Mouse (Mus musculus) liver, embryonic 13.5 days (tissue): ENCODE measurements around the gene Spop. TPM values are rescaled to one million over a fixed set of nuclear protein-coding genes. Genes with fewer than 3 reads are reported as not detected.
A peak's percentile ranks its signal among the peaks of the same experiment; 100 is the strongest.

Source experiments
- ATAC-seq: fragments of 200-750 bp; cut with Nextera tagmentation; 2 replicates; pipeline ENCODE4 v1.8.0; 2017; ENCODE audit warnings: low read depth, mild to moderate bottlenecking, moderate number of reproducible peaks, moderate library complexity
- DNase-seq: peaks from one replicate; pipeline ENCODE4 v3.0.0; 2022
- H3K27ac ChIP-seq: fragments of 300-500 bp; sonication (generic); 2 replicates; pipeline ENCODE4 v1.5.1; 2015; ENCODE audit warnings: moderate library complexity, mild to moderate bottlenecking, inconsistent platforms
- H3K27me3 ChIP-seq: fragments of 300-500 bp; sonication (generic); 2 replicates; pipeline ENCODE4 v1.6.1; 2015; ENCODE audit warnings: mild to moderate bottlenecking, inconsistent platforms
- H3K36me3 ChIP-seq: fragments of 300-500 bp; sonication (generic); 2 replicates; pipeline ENCODE4 v1.6.1; 2015; ENCODE audit warnings: mild to moderate bottlenecking, inconsistent platforms
- H3K4me1 ChIP-seq: fragments of 300-500 bp; sonication (generic); replicated peaks from 2 replicates; pipeline ENCODE4 v1.6.1; 2015; ENCODE audit warnings: inconsistent platforms
- H3K4me2 ChIP-seq: fragments of 300-500 bp; sonication (generic); 2 replicates; pipeline ENCODE4 v1.6.1; 2015; ENCODE audit warnings: inconsistent platforms, mild to moderate bottlenecking, moderate library complexity
- H3K4me3 ChIP-seq: fragments of 300-500 bp; sonication (generic); replicated peaks from 2 replicates; pipeline ENCODE4 v1.5.1; 2015; ENCODE audit warnings: mild to moderate bottlenecking, inconsistent platforms
- H3K9ac ChIP-seq: fragments of 300-500 bp; sonication (generic); 2 replicates; pipeline ENCODE4 v1.6.1; 2015; ENCODE audit warnings: mild to moderate bottlenecking, inconsistent platforms
- H3K9me3 ChIP-seq: fragments of 300-500 bp; sonication (generic); replicated peaks from 2 replicates; pipeline ENCODE4 v1.6.1; 2016; ENCODE audit warnings: inconsistent platforms
- WGBS: fragments of 180-500 bp; shearing (Covaris S2); methylation state at CpG from one replicate; pipeline ENCODE4 v1.1.7; 2015; ENCODE audit not compliant: insufficient replicate concordance; 5-methylcytosine and 5-hydroxymethylcytosine counted together
- polyA plus RNA-seq: library from polyadenylated mRNA; unstranded; fragments of >200 nt; fragmentation: Nextera tagmentation; extraction: Ambion mirVana; gene quantifications from 2 replicates; pipeline ENCODE4 v1.2.1, GENCODE M21; 2015

Gene Spop
- polyA plus RNA-seq: 81.9 and 93.0 TPM in 2 replicates

DNA sequence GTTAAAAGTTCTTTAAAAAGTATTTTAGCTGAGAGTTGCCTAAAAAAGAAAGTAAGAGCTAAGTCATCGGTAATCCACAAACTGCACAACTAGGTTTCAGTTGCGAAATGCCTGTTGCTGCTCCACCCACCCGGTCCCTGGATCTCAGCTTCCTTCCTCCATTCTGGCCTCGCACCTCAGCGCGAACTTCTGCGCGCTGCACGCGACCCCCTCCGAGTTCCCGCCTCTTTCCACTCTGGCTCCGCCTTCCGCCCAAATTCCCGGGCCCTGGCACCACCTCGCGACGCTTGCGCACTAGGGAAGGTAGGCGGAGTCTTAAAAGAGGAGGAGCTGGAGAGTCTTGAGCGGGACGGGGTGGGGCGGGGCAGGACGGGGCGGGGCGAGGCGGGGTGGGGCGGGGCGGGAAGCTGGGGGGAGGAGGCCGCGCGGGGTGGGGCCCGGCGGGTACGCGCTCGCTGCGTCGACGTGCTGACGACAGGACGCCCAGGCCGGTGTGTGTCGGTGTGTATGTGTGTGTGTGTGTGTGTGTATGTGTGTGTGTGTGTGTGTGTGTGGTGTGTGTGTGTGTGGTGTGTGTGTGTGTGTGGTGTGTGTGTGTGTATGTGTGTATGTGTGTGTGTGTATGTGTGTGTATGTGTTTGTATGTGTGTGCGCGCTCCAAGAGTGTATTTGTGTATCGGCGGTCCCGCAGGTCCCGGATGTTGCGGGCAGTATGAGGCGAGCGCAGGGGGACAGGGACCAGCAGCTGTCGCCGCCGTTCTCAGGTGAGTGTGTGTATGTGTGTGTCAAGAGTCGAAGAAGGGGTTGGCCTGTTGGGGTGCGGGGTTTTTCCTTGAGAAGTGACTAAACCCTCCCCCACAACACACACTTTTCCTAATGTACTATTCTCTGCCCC lies at the start of gene Spop:
Spop (plus strand) TSS at position 440 of the 895 bp plus-strand sequence.
- peak within 1 kb of the TSS; percentile 88 for H3K9ac ChIP-seq
- peak within 1 kb of the TSS; percentile 93 for H3K27ac ChIP-seq
- ATAC-seq: peak; percentile 87
- WGBS: 1% methylated on average over 57 of the region's 58 CpGs
- H3K9me3 ChIP-seq: no peaks in the 10 kb centered on the region
- peaks cover 33% of the 10 kb centered on the region for H3K4me1 ChIP-seq
- peaks cover 13% of the 10 kb centered on the region for H3K27me3 ChIP-seq
- peak within 1 kb of the TSS; percentile 85 for H3K4me2 ChIP-seq
- H3K36me3 ChIP-seq: peaks cover 5% of the 10 kb centered on the region
- peak within 1 kb of the TSS; percentile 88 for H3K4me3 ChIP-seq
- peak; percentile 90 for DNase-seq

DNA sequence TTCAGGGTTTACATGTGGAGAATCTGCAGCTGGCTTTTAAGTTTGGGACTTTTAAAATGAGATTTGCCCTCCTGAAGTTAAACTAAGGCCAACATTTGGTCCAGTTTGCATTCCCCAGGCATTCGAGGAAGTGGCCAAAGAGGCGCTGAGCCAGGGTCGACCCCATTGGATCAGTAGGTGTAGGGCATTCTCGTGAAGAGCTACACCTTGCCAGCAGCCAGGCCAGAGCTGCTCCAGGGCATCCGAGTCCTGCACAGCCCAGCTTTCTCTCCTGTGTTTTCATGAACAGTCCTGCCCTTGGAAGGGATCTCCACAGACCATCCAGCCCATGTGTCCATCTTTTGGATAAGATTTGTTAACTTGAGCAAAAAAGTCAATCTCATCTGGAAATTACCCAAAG lies 49.5 kb upstream of the Spop start:
- Histone ChIP-seq H3K27me3 (no peaks in the 10 kb centered on the region), H3K27ac (no peak overlapping the region), H3K9ac (no peak overlapping the region), H3K36me3 (peaks cover 94% of the 10 kb centered on the region), H3K9me3 (no peaks in the 10 kb centered on the region), H3K4me2 (no peak overlapping the region), H3K4me3 (no peak overlapping the region), H3K4me1 (peaks cover 53% of the 10 kb centered on the region)
- ATAC-seq: no peak
- WGBS: 82% methylated on average over 5 of the region's 5 CpGs
- no peak for DNase-seq

DNA sequence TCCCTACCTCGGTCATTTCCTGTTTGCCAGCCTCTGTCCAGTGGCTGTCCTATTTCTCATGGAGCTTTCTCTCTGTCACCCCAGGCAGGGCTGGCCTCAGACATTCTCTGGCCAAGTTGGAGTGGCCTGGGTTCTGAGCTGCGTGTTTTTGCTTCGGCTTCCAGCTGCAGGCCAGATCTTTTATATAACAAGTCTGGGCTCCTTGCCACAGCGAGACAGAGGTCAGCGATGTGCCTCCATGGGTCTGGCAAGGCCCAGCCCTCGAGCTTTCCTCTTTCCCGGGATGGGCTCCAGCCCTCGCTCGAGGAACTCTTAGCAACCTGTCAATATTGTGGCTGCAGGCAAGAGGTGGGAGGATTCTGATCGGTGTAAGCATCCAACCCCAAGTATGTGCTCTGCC lies 48.3 kb upstream of the Spop start:
- no peak overlapping the region for H3K4me3 ChIP-seq
- 82% methylated on average over 10 of the region's 10 CpGs for WGBS
- no peak overlapping the region for H3K27ac ChIP-seq
- ATAC-seq (no peak), DNase-seq (no peak)
- no peaks in the 10 kb centered on the region for H3K9me3 ChIP-seq
- H3K36me3 ChIP-seq: peaks cover 94% of the 10 kb centered on the region
- H3K9ac ChIP-seq: no peak overlapping the region
- peaks cover 52% of the 10 kb centered on the region for H3K4me1 ChIP-seq
- no peaks in the 10 kb centered on the region for H3K27me3 ChIP-seq
- no peak overlapping the region for H3K4me2 ChIP-seq

DNA sequence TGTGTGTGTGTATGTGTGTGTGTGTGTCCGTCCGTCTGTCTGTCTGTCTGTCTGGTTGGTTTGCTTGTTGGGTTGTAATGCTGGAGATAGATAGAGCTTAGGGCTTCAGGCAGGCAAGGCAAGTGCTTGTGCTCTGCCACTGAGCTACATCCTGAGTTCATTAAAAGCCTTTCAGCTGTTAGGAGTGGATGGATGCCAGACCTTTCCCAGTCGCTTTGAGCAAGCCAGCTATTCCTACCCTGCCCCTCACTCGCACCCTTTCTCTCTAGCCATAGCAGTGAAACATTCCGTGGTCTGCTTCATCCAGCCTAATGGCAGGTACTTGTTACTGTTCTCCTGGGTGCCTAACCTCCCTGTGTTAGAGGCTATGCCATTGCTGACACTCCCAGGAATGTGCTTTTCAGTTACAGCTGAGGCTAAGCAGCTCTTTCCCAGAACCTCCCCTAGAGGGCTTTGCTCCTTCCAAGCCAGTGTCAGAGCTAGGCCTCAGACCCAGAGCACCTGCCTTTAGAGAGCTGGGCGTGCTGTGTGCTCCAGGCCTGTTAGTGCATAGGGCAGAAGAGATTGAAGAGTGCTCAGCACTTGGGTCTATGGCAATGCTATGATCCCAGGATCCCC lies 47.5 kb upstream of the Spop start:
- no peak overlapping the region for H3K9ac ChIP-seq
- no peaks in the 10 kb centered on the region for H3K9me3 ChIP-seq
- peaks cover 94% of the 10 kb centered on the region for H3K36me3 ChIP-seq
- DNase-seq: no peak
- H3K27ac ChIP-seq: peak overlapping the region; percentile 43; the same call in 1 of the 2 replicates
- WGBS: 93% methylated on average over 6 of the region's 6 CpGs
- no peak overlapping the region for H3K4me3 ChIP-seq
- H3K4me2 ChIP-seq: no peak overlapping the region
- 0 out of 2 replicates have a peak, but pooled peaks have one; percentile 11 for ATAC-seq
- peaks cover 52% of the 10 kb centered on the region for H3K4me1 ChIP-seq
- no peaks in the 10 kb centered on the region for H3K27me3 ChIP-seq

- no peak overlapping the region for H3K9ac ChIP-seq
- H3K36me3 ChIP-seq: peaks cover 97% of the 10 kb centered on the region
- no peak for ATAC-seq
- peaks cover 52% of the 10 kb centered on the region for H3K4me1 ChIP-seq
- H3K4me2 ChIP-seq: no peak overlapping the region
- no peaks in the 10 kb centered on the region for H3K27me3 ChIP-seq
- 77% methylated on average over 8 of the region's 8 CpGs for WGBS
- no peaks in the 10 kb centered on the region for H3K9me3 ChIP-seq
- H3K4me3 ChIP-seq: no peak overlapping the region
- no peak for DNase-seq
- H3K27ac ChIP-seq: peak overlapping the region; percentile 5; the same call in 1 of the 2 replicates
Measured at GRCm38 (mm10) chr11:95367011-95367735, 46.7 kb upstream of the Spop start.

DNA sequence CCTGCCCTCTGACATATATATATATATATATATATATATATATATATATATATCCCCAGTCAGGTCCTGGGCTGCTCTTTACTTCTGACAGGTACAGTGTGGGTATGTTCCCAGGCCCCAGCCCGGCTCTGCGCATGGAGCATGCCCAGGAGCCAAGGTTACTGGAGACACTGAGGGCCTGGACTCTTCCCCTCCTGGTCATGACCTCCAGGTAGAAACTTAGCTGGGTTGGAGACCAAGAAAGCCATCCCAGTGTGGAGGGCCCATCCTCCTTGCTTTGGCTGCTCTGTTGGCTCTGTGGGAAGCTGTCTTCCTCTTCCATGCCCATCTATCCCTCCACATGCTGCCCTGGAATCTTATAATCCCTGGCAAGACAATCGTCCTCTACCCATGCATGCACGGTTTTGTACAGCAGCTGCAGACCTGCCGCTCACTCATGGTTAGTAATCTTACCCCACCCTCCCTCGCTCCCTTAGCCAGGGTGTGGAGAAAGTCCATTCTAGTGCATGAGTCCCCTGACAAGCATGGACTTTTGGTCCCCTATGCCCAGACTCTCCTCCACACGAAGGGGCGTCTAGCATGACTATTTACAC lies 45.6 kb upstream of the Spop start:
- Histone ChIP-seq H3K36me3 (peaks cover 99% of the 10 kb centered on the region), H3K4me2 (no peak overlapping the region), H3K4me1 (peaks cover 52% of the 10 kb centered on the region), H3K27me3 (no peaks in the 10 kb centered on the region), H3K27ac (no peak overlapping the region), H3K9me3 (no peaks in the 10 kb centered on the region), H3K9ac (no peak overlapping the region), H3K4me3 (no peak overlapping the region)
- ATAC-seq: 0 out of 2 replicates have a peak, but pooled peaks have one; percentile 2
- 91% methylated on average over 8 of the region's 8 CpGs for WGBS
- no peak for DNase-seq

- Histone ChIP-seq H3K9me3 (no peaks in the 10 kb centered on the region), H3K36me3 (peaks cover 99% of the 10 kb centered on the region), H3K27ac (no peak overlapping the region), H3K4me2 (no peak overlapping the region), H3K9ac (no peak overlapping the region), H3K4me3 (no peak overlapping the region), H3K4me1 (peaks cover 51% of the 10 kb centered on the region), H3K27me3 (no peaks in the 10 kb centered on the region)
- ATAC-seq: 0 out of 2 replicates have a peak, but pooled peaks have one; percentile 7
- no peak for DNase-seq
- 79% methylated on average over 4 of the region's 4 CpGs for WGBS
Measured at GRCm38 (mm10) chr11:95368871-95369270, 45.0 kb upstream of the Spop start.

DNA sequence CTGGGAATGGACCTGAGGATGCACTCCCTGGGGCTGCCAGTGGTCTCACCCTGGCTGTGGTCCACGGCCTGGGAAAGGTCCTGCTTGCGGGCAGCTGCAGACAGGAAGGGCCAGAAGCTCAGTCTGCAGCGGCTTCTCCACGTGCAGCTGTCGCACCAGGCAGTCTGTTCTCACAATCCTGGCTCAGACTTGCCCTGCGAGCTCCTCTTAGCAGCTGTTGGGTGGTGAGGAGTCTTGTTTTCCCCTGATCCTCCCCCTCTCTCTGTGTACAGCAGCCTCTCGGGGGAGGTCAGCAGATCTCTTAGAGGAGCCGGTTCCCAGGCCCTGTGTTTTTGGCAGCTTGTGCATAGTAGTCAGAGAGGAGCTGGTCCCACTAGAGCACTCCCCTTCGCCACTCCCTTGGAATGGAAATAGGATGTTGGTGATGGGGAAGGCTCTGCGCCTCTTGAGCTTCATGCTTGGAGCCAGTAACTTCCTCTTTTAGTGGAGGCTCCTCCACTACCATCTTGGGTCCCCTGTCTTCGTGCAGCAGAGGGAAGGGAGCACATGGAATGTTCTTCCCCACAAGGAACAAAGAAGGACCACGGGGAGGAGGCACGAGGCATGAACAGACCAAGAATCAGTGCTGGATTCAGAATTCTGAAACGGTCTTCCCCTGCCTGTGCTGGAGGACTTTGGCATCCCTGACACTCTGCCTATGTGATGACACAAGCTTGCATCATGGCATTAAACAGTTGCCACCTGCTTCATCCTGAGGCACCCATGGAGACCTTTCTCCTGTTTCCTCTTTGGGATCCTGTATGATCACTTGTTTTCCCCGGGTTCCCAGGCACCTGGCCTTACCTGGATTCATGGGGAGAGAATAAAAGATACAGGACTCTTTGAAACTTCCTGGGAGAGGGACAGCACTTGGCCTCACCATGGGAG lies 43.7 kb upstream of the Spop start:
- no peak for DNase-seq
- H3K27me3 ChIP-seq: no peaks in the 10 kb centered on the region
- H3K36me3 ChIP-seq: peaks cover 99% of the 10 kb centered on the region
- WGBS: 74% methylated on average over 15 of the region's 15 CpGs
- H3K9ac ChIP-seq: no peak overlapping the region
- H3K27ac ChIP-seq: peak overlapping the region; percentile 45; the same call in 1 of the 2 replicates
- H3K4me2 ChIP-seq: no peak overlapping the region
- no peak for ATAC-seq
- peaks cover 41% of the 10 kb centered on the region for H3K4me1 ChIP-seq
- no peaks in the 10 kb centered on the region for H3K9me3 ChIP-seq
- no peak overlapping the region for H3K4me3 ChIP-seq

- no peaks in the 10 kb centered on the region for H3K27me3 ChIP-seq
- ATAC-seq (no peak), DNase-seq (no peak)
- H3K9me3 ChIP-seq: no peaks in the 10 kb centered on the region
- no peak overlapping the region for H3K4me2 ChIP-seq
- WGBS: 88% methylated on average over 7 of the region's 7 CpGs
- H3K36me3 ChIP-seq: peaks cover 99% of the 10 kb centered on the region
- H3K9ac ChIP-seq: no peak overlapping the region
- H3K27ac ChIP-seq: no peak overlapping the region
- no peak overlapping the region for H3K4me3 ChIP-seq
- peaks cover 32% of the 10 kb centered on the region for H3K4me1 ChIP-seq
Measured at GRCm38 (mm10) chr11:95371182-95371581, 42.7 kb upstream of the Spop start.

DNA sequence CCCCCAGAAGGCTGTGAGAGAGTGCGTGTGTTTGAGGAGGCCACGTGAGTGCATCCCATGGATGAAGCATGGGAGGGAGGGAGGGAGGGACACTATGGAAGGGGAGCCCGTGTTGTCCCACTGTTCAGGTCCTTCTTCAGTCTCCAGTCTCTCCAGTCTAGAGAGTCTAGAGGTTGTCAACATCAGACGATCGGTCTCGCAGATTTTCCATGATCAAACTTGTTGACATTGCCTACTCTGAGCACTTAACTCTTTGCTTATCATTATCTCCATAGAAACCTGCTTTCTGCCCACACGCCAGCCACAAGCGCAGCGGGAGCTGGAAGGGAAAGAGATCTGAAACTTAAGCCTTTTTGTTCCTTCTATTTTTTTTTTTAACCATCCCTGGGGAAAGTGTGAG lies 35.0 kb upstream of the Spop start:
- WGBS: 76% methylated on average over 9 of the region's 9 CpGs
- H3K27ac ChIP-seq: no peak overlapping the region
- peaks cover 90% of the 10 kb centered on the region for H3K36me3 ChIP-seq
- H3K9ac ChIP-seq: no peak overlapping the region
- no peak overlapping the region for H3K4me3 ChIP-seq
- no peaks in the 10 kb centered on the region for H3K27me3 ChIP-seq
- DNase-seq (no peak), ATAC-seq (no peak)
- peaks cover 23% of the 10 kb centered on the region for H3K4me1 ChIP-seq
- no peak overlapping the region for H3K4me2 ChIP-seq
- no peaks in the 10 kb centered on the region for H3K9me3 ChIP-seq
